Mouse (Mus musculus) left cerebral cortex, adult 2 months (tissue): ENCODE results near the gene Trim54. TPM values are rescaled to one million over a fixed set of nuclear protein-coding genes. Genes with fewer than 3 reads are reported as not detected.

Experiments
- DNase-seq, 2 experiments: peaks; one replicate each; pipeline ENCODE4 v3.0.0; 2021 to 2022; ENCODE audit warnings: low spot score in 2 of 2, mixed read lengths in 1 of 2; ENCODE audit errors: extremely low spot score in 1 of 2
- H3K27ac ChIP-seq: fragments of 200-600 bp; 2 replicates; pipeline ENCODE4 v1.8.1; 2022
- H3K4me3 ChIP-seq: fragments of 200-600 bp; 2 replicates; pipeline ENCODE4 v1.8.1; 2022
- CTCF ChIP-seq: fragments of 200-600 bp; IDR thresholded peaks from 2 replicates; pipeline ENCODE4 v1.8.1; 2022; ENCODE audit warnings: antibody characterized with exemption, mild to moderate bottlenecking, moderate library complexity
- intact Hi-C: fragments of 180-260 bp; cut with DNase I; formaldehyde crosslinking; loops from one replicate; pipeline ENCODE4 v1.15.1; 2025
- total RNA-seq, 2 experiments: library from RNA; stranded (reverse); gene quantifications; 2 replicates each; pipeline ENCODE4 v1.2.3; 2021

The Trim54 gene
- total RNA-seq, 2 experiments from 2014 or later, result 2.0 to 2.2 TPM

GRCm38 (mm10) chr5:31154152-31154553 lies 37.6 kb downstream of the Trim54 start, which contains the start of gene Mpv17:
Gene Mpv17, minus strand, starts transcription at chr5:31154251.
- TF ChIP-seq CTCF, result no peak
- DNase-seq, result peak; percentile 80 to 82
- peak within 1 kb of the TSS; percentile 86 for H3K27ac ChIP-seq
- H3K4me3 ChIP-seq, result peak within 1 kb of the TSS; percentile 88
- intact Hi-C loops, result loop anchor here (1.0 kb wide), 1 partner anchor 25 kb away; the partner anchor contains the start of gene Gm29609

- Histone ChIP-seq H3K4me3 (no peak overlapping the region), H3K27ac (no peak overlapping the region)
- DNase-seq, result no peak
- no peak for TF ChIP-seq CTCF
- intact Hi-C loops, result no loop called here
These were observed 46.0 kb downstream of the Trim54 start for GRCm38 (mm10) chr5:31162462-31162861.

- H3K27ac ChIP-seq, result no peak overlapping the region
- DNase-seq, result no peak
- intact Hi-C loops, result no loop called here
- H3K4me3 ChIP-seq, result no peak overlapping the region
- TF ChIP-seq CTCF, result no peak
These were observed 48.4 kb downstream of the Trim54 start for GRCm38 (mm10) chr5:31164878-31165277.

- Histone ChIP-seq H3K27ac (no peak overlapping the region), H3K4me3 (no peak overlapping the region)
- no peak for DNase-seq
- TF ChIP-seq CTCF, result no peak
- intact Hi-C loops, result no loop called here
These were observed 52.1 kb downstream of the Trim54 start for GRCm38 (mm10) chr5:31168630-31169029.

GRCm38 (mm10) chr5:31179301-31179765 lies 62.8 kb downstream of the Trim54 start:
- H3K27ac ChIP-seq, result peak overlapping the region; percentile 96
- no peak; the same call in 1 of the 2 replicates for TF ChIP-seq CTCF
- peak in 1 of 2 experiments; percentile 26 for DNase-seq
- intact Hi-C loops, result loop anchor here (1.0 kb wide), 1 partner anchor 25 kb away; the partner anchor contains the start of gene Mpv17
- H3K4me3 ChIP-seq, result peak overlapping the region; percentile 91

GRCm38 (mm10) chr5:31179766-31180630 lies 63.5 kb downstream of the Trim54 start, which contains the start of the genes Gm29609 and Gtf3c2:
Gene Gm29609, minus strand, starts transcription at chr5:31179911.
Gene Gtf3c2, minus strand, starts transcription at chr5:31180144.
- no peak; the same call in 1 of the 2 replicates for TF ChIP-seq CTCF
- peak; percentile 96 for DNase-seq
- intact Hi-C loops, result loop anchor here (1.0 kb wide), 2 partner anchors 13 to 26 kb away; partner anchors contain the start of genes Eif2b4, Mpv17 and Snx17
- Histone ChIP-seq H3K27ac (peak within 1 kb of the TSS; percentile 96), H3K4me3 (peak within 1 kb of the TSS; percentile 91)

GRCm38 (mm10) chr5:31181183-31181770 lies 64.8 kb downstream of the Trim54 start:
- TF ChIP-seq CTCF, result no peak
- Histone ChIP-seq H3K27ac (no peak overlapping the region), H3K4me3 (no peak overlapping the region)
- DNase-seq, result no peak
- intact Hi-C loops, result no loop called here

- no peak for TF ChIP-seq CTCF
- no peak for DNase-seq
- intact Hi-C loops, result no loop called here
- Histone ChIP-seq H3K4me3 (no peak overlapping the region), H3K27ac (no peak overlapping the region)
These were observed 67.2 kb downstream of the Trim54 start for GRCm38 (mm10) chr5:31183678-31184077.

Other genes starting within 250 kb of the Trim54 start
- gene Tmem214, start 248.7 kb upstream of the Trim54 start, total RNA-seq, result 10 to 100 TPM; 64.2 to 71.0 TPM
- 10 to 100 TPM; 17.2 to 17.8 TPM for gene Agbl5, start 228.0 kb upstream of the Trim54 start, total RNA-seq
- 100 to 1,000 TPM in 1 of 2 experiments, 10 to 100 TPM in 1; 91.9 to 106 TPM for gene Ost4, start 208.9 kb upstream of the Trim54 start, total RNA-seq
- gene Emilin1, start 203.3 kb upstream of the Trim54 start, total RNA-seq, result 1 to 10 TPM; 3.0 to 3.3 TPM
- gene Khk, start 195.3 kb upstream of the Trim54 start, total RNA-seq, result 10 to 100 TPM; 15.3 to 19.3 TPM
- gene Cgref1, start 171.1 kb upstream of the Trim54 start, total RNA-seq, result 10 to 100 TPM; 24.2 to 26.0 TPM
- gene Preb, start 156.4 kb upstream of the Trim54 start, total RNA-seq, result 100 to 1,000 TPM; 129 to 134 TPM
- under 1 TPM; 0.12 to 0.23 TPM for gene Tcf23, start 148.1 kb upstream of the Trim54 start, total RNA-seq
- 10 to 100 TPM; 67.1 to 68.9 TPM for gene Atraid, start 68.4 kb upstream of the Trim54 start, total RNA-seq
- 10 to 100 TPM; 16.7 to 19.3 TPM for gene Slc5a6, start 67.8 kb upstream of the Trim54 start, total RNA-seq
- 10 to 100 TPM; 23.4 to 27.6 TPM for gene Cad, start 61.9 kb upstream of the Trim54 start, total RNA-seq
- gene Dnajc5g, start 10.4 kb upstream of the Trim54 start, total RNA-seq, result not detected
- 100 to 1,000 TPM; 162 to 184 TPM for gene Slc30a3, start 8.5 kb upstream of the Trim54 start, total RNA-seq
- gene Ucn, start 22.1 kb downstream of the Trim54 start, total RNA-seq, result 1 to 10 TPM; 1.3 to 1.8 TPM
- gene Mpv17, start 37.5 kb downstream of the Trim54 start, total RNA-seq, result 10 to 100 TPM; 47.8 to 49.2 TPM
- gene Gm29609, start 63.2 kb downstream of the Trim54 start, total RNA-seq, result 1 to 10 TPM; 3.0 to 3.2 TPM
- 10 to 100 TPM; 56.8 to 61.1 TPM for gene Gtf3c2, start 63.4 kb downstream of the Trim54 start, total RNA-seq
- 10 to 100 TPM; 75.1 to 76.6 TPM for gene Snx17, start 76.5 kb downstream of the Trim54 start, total RNA-seq
- gene Eif2b4, start 76.7 kb downstream of the Trim54 start, total RNA-seq, result 10 to 100 TPM; 39.7 to 43.7 TPM
- gene Zfp513, start 85.6 kb downstream of the Trim54 start, total RNA-seq, result 10 to 100 TPM; 28.0 to 31.4 TPM
- 10 to 100 TPM; 72.6 to 78.5 TPM for gene Ppm1g, start 104.0 kb downstream of the Trim54 start, total RNA-seq
- 10 to 100 TPM; 82.3 to 86.0 TPM for gene Nrbp1, start 124.2 kb downstream of the Trim54 start, total RNA-seq
- gene Gm9970, start 124.5 kb downstream of the Trim54 start, total RNA-seq, result not detected
- gene Krtcap3, start 135.0 kb downstream of the Trim54 start, total RNA-seq, result 1 to 10 TPM; 3.2 to 3.6 TPM
- gene Ift172, start 174.4 kb downstream of the Trim54 start, total RNA-seq, result 100 to 1,000 TPM; 106 to 107 TPM
- 100 to 1,000 TPM; 147 to 157 TPM for gene Fndc4, start 179.4 kb downstream of the Trim54 start, total RNA-seq
- not detected for gene Gckr, start 180.7 kb downstream of the Trim54 start, total RNA-seq